Mouse (Mus musculus) right cerebral cortex, postnatal 14 days (tissue): ENCODE data around the gene Olfr352.

Experiments
- DNase-seq: peaks from one replicate; pipeline ENCODE4 v3.0.0; 2022

Olfr352 gene

DNA sequence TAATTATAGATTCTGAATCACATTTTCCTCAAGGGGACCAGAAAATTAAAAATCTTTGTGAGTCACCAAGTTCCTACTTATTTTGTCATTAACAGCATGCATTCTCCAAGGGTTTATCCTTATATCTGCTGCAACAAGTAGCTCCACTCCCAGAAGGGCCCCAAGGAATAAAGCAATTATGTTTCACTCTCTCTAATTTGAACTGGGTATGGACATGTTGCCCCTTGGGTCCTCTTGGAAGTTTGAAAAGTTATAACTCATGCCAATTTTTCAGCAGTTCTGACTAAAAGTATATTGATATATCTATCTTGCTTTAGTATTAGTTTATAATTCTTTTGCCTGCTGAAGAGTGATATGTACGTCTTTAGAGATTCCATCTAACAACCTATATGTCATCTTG, at the start of gene Olfr352:
Gene Olfr352, plus strand, starts transcription at position 301 of the 400 bp plus-strand sequence.
- no peak for DNase-seq

DNA sequence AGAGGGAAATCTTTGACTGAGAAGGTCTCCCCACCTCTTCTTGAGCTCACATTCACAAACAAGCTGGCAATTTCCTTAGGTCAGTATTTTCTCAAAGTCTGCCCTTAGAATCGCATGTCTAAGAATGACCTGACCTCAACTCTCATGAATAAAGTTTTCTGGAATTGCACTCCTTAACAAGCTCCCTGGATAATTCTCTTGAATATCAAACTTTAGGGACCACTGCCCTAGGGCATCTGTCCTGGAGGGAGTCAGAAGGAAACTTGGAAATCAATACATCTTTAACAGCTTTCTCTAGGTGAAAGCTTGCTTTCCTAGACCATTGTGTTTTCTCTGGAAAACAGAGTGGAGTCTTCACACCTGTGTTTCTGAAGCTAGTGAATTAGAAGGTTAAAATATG, 22.2 kb upstream of the Olfr352 start, which contains the start of gene Olfr350:
Gene Olfr350, plus strand, starts transcription at position 301 of the 400 bp plus-strand sequence.
- no peak for DNase-seq

GRCm38 (mm10) chr2:36862560-36862959, 5.7 kb upstream of the Olfr352 start, which contains the start of gene Olfr351:
Gene Olfr351, minus strand, starts transcription at chr2:36862660.
- no peak for DNase-seq

GRCm38 (mm10) chr2:36892836-36893235, 24.6 kb downstream of the Olfr352 start, which contains the start of gene Olfr353:
Gene Olfr353, minus strand, starts transcription at chr2:36892936.
- DNase-seq: no peak

DNA sequence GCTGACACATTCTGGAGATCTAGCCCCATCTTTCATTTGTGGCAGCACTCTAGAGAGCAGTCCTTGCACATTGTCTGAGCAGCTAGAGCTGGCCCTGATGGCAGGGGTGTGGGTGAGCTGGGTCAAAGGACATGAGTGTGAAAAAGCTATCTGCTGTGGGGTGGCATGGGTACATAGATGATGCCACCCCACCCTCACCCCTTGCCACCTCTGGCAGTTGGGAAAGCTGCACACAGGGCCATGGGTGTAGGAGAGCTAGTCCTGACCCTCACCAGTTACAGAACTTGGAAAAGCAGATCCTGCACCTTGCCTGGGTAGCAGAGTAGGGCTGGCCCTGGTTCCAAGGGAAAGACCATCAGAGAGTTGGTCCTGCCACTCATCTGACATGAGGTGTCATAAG, 28.9 kb downstream of the Olfr352 start:
- DNase-seq: no peak

GRCm38 (mm10) chr2:36905380-36905779, 37.1 kb downstream of the Olfr352 start, which contains the start of gene Olfr354:
Gene Olfr354, plus strand, starts transcription at chr2:36905680.
- DNase-seq: no peak
